Mouse (Mus musculus) cerebellum, postnatal 14 days (tissue): ENCODE measurements at regions not wholly inside any gene's neighbourhood (a gene's known extent, or its start where the extent isn't known, plus 50 kb on each side); places are given as distances from the start of the nearest gene placed in this dataset.

ENCODE experiments used
- DNase-seq, 2 experiments: peaks; one replicate each; pipeline ENCODE4 v3.0.0; 2021; ENCODE audit warnings: mixed read lengths in 2 of 2

DNA sequence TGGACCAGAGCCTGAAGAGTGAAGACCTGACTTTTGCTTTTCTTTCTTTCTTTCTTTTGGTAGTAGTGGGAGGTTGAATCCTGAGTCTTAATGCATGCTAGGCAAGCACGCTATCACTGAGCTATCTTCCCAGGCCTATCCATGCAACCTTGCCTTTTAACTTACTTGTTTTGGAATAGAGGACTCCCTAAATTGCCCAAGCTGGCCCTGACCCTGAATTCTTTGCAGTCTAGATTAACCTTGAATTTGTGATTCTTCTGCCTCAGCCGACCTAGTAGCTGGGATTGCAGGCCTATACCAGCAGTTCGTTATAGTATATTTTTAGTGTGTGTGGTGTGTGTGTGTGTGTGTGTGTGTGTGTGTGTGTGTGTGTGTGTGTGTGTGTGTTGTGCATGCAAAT, 183.1 kb downstream of the Gm12728 start:
- no peak for DNase-seq

DNA sequence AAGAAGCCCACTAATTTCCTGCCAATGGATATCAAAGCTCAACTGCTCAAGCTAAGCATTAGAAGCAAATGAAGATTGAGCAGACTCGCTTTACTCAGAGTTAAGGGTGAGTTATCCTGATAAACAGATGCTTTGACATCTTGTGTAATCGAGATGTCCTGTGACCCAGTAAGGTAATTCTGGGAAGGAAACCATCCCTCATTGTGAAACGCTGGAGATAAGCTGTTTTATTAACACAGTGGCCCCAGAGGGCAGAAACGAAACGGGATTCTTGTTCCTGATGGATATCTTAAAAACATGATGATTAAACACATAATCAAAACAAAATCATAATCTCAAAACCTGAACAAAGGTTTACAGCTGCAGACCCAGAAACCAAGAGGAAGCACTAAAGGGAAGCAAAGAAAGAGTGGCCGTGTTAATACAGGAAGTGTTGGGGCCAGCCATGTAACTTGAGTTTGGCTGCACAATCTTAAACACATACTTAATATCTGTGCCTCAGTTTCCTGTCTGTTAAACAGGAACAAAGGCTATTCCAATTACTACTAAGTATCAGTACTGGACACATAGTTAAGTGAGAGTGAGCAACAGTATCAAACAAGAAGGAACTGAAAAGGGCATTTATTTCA, 184.2 kb downstream of the Gm12728 start:
- DNase-seq = no peak

- DNase-seq = no peak
These were observed 185.3 kb downstream of the Gm12728 start for GRCm38 (mm10) chr4:105974948-105975347.

DNA sequence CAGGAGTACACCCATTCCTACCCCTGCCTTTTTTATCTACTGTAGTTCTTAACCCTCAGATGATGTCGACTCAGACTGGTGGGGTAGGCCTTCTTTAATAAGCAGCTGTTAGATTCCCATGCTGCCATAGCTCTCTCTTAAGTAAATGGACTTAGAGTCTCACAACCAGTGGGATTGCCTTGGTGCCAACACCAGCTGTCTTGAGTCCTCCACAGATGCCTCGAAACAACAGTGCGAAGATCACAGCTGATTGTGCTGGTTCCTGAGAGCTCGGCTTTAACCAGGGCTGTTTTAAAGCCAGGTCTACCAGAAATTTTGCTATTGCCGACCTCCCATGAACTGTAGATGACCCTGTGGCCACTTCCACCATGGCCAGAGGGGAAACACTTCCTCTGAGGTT, 189.4 kb downstream of the Gm12728 start:
- no peak for DNase-seq

DNA sequence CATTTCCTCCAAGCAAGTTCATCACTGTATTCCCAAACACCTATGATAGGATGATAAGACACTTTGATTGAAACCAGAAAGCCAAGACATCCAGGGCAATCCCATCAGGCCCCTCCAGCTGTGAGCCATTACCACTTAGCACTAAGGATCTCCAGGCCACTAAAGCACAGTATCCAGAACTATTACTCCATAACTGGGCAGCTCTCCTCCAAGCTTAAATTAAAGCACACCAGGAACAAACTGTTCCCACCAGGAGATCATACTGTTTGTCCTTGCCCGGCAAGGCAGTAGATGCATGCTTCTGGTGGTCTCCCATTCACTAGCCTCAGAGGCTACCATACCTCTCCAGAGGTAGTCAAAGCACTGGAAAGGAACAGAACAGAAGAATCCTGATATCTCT, 193.3 kb downstream of the Gm12728 start:
- DNase-seq = no peak

DNA sequence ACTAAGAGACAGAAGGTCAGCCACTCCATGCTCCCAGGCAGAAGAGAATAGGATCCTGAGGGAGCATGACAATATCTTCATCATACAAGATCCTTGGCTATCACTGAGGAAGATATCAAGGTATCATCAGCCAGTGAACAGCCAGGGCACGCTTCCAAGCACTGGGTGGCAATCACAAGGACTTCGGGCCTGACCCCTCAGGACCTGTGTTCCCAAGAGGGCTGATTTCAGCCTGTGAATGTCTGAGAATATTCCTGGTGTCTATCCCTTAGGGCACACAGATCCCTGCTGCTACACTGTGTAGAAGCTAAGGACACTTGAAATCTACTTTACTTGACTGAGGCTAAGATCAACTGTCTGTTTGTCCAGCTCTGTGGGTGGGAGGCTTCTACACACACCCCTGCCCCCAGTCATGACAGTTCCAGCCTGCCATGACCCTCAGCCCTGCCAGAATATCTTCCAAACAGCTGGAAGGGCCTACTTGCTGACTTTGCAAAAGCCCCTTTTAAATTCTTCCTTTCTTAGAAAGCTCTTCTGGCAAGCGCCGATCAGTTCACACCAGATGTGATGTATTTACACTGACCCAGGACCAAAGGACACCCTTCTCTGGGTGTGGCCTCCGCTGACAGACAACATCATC, 198.4 kb downstream of the Gm12728 start:
- DNase-seq = no peak

DNA sequence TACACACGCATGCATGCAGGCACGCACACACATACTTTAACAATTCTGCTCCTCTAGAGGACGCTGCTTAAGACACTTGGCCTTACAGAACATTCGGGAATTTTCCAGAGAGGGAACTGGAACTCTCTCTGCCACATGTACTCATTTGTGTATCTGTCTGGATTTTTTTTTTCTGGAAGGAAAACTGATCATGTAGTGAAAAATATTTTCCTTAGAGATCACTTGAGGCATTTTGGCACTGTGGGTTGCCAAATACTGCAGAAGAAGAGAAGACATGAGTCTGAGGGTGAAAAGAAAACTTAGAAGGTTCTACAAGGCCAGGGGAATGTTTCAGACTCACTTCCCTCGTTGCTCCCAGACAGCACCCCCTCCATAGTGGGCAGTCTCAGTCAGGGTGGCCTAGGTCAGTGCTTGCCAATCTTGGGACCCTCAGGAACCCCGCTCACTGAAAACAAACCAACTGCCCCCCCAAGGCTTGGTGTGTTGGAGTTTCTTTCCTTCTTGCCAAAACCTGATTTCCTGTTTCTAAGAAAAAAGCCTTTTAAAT, 203.0 kb downstream of the Gm12728 start:
- no peak for DNase-seq

- DNase-seq = no peak
These were observed 204.7 kb downstream of the Gm12728 start for GRCm38 (mm10) chr4:105994390-105994798.

- no peak for DNase-seq
These were observed 206.4 kb downstream of the Gm12728 start for GRCm38 (mm10) chr4:105996060-105996459.

DNA sequence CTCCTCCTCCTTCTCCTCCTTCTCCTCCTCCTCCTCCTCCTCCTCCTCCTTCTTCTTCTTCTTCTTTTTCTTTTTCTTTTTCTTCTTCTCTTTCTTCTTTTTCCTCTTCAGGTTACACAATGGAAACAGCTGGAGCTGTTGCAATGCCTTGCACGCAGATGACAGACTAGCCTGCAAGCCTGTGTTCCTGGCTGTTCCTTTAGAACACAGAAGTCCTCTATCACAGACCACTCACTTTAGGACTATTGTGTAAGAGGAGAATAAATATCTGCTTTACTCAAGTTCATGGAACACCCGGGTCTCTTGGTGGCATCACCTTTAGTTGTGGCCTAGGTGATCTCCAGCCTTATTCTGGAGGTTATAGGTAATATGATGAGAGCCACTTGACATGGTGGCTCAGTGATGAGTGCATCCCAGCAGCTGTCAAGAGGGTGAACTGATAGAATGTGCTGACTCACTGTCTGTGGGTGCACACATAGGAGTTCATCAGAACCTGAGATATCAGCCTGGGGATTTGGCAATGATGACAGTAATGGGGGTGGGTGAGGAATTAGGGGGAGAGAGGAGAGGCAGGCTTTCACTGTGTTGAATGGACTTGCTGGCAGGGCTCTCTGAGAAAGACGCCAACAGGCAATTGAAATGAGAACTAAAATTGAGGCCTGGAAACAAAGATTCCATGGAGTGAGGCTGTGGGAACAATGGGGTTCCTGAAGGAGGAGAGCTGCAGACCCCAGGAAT, 207.4 kb downstream of the Gm12728 start:
- no peak for DNase-seq

DNA sequence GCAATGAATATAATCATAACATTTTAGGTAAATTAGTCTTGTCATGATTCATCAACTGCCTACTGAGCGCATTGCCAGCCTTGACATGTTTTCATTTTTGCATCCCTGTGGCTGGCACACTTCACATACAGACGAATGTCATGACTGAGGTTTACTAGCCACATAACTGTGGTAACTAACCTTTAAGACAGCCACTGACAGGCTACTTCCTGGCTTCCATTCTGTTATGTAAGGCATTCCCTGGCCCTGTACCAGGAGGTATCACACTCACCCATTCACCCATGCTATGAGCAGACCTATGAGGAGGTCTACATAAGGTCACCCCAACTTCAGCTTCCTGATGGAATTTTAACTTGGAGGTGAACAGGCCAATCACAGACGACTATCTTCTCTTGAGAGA, 212.8 kb downstream of the Gm12728 start:
- DNase-seq = no peak

DNA sequence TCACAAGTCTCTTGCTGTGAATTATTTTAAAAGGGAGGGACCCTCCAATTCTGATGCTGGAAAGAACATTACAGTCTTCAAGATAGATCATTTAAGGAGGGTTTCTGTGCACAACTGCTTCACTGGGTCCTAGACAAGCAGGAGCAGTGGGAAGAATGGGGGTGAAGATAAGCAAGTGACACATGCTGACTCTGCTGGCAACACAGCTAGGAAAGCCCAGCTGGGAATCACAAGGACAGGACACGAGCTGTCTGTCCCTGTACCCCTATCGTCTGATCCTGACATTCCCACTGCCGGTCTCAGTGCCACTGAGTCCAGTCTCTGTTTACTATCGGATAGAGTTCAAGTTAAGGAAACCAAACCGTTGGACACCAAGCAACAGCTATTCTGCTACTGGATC, 216.3 kb downstream of the Gm12728 start:
- DNase-seq = no peak

- no peak for DNase-seq
These were observed 217.9 kb downstream of the Gm12728 start for GRCm38 (mm10) chr4:106007334-106008190.

DNA sequence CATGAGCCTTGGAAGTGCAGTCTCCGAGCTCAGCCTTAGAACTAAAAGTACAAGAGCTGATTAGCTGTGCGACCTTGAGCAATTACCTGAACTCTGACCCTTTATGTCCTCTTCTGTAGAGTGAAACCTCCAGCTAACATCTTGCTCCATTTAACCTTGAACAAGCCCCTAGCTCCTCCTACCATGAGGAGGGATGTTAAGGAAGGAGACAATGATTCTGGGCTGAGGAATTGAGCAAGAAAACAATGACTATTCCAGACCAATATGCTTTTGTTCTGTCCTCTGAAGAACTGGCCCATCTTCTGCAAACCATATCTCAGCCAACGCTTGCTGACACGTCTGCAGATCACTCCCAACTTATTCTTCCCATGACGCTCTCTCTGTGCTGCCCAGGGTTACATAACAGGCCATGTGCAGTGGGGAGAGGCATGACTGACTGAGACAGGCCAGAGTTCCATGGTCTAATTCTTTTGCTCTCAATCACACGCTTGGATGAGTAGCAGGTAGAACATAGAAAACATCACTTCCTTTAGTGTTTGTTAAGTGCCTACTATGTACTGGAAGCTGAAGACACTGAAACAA, 227.5 kb downstream of the Gm12728 start:
- DNase-seq = no peak

- DNase-seq = peak in 1 of 2 experiments; percentile 4
These were observed 229.3 kb downstream of the Gm12728 start for GRCm38 (mm10) chr4:106018936-106019335.

DNA sequence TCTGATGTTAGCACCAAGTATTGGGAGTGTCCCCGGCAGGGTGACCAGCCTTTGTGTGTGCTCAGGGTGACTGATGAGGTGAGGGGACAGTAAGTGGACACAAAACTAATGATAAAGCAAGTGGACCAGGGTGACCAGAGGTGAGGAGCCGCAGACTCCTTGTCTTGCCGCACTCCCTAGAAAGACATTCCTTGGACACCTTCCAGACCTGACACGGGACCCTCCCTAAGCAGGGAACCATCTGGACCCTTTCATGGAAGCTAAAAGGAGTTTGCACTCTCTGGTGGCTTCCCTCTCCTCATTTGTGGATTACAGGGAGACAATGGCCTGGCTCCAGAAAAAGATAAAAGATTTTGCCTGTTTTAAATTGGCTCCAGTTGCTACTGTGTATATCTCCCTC, 230.7 kb downstream of the Gm12728 start:
- DNase-seq = peak in 1 of 2 experiments; percentile 3

GRCm38 (mm10) chr4:106024591-106024990, 234.9 kb downstream of the Gm12728 start:
- no peak for DNase-seq

GRCm38 (mm10) chr4:106025966-106026637, 236.4 kb downstream of the Gm12728 start:
- no peak for DNase-seq

- DNase-seq = no peak
These were observed 250.7 kb downstream of the Gm12728 start for GRCm38 (mm10) chr4:106040376-106040775.

DNA sequence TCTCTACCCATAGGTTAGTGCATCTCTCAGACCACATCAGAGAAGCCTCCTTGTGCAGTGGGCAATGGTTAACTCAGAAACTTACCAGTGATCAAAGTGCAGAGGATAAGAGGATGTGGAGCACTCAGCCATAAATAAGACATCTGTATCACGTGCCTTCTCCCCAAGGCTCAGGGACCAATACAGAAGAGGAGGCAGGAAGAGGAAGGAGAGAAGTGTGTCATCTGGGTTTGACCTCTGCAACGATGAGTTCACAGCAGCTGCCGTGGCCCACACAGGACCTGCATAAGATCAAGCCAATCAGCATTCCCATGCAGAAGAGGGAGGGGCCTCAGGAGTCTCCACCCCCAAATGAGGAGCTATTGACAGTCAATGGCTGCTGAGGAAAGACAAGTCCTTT, 252.8 kb downstream of the Gm12728 start:
- no peak for DNase-seq

DNA sequence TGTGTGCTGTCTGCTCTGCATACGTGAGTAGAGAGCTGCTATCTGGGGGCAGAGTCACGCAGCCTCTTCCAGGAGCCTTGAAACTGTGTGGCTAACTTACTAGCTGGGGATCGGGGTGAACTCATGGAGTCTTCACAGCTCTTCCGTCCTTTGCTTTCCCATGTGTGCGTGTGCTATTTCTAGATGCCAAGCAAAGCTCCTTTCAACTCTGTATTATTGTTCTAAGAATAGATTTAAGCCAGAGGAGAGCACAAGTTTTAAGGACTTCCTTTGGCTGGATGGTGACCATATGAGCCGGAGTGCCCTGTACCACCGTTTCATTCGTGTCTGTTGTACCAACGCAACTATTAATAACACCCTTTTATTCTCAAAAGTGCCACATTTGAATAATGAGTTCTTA, 254.0 kb downstream of the Gm12728 start:
- DNase-seq = no peak

DNA sequence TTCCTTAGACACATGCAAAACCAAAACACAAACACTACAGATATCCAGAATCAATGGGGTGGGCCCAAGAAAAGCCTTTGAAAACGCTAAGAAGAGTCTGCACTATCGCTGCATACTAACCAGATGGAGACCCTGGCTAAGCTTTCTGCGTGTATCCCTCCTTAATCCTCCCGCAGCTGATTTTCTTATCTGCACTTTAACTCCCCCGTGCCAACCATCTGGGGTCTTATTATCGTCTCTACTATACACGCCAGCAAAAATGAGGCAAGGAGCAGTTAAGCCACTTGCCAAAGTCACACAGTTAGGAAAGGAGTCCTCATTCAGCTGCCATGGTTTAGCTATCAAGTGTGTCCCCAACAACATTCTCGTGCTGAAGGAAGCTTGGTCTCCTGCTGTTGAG, 258.4 kb downstream of the Gm12728 start:
- no peak for DNase-seq
